Mouse (Mus musculus) hindbrain, embryonic 16.5 days (tissue): Measurements from ENCODE around the gene Slc26a5. TPM values are rescaled to one million over a fixed set of nuclear protein-coding genes. Genes with fewer than 3 reads are reported as not detected.

ENCODE experiments used
- ATAC-seq: fragments of 200-750 bp; cut with Nextera tagmentation; 2 replicates; pipeline ENCODE4 v1.8.0; 2017; ENCODE audit warnings: moderate TSS enrichment, moderate library complexity
- H3K27ac ChIP-seq: fragments of 300-500 bp; sonication (generic); 2 replicates; pipeline ENCODE4 v1.5.1; 2014; ENCODE audit warnings: low read depth, mild to moderate bottlenecking, control low read depth, low read length, moderate library complexity
- H3K27me3 ChIP-seq: fragments of 300-500 bp; sonication (generic); replicated peaks from 2 replicates; pipeline ENCODE4 v1.6.1; 2014; ENCODE audit warnings: low read length; ENCODE audit not compliant: control insufficient read depth, insufficient read depth
- H3K36me3 ChIP-seq: fragments of 300-500 bp; sonication (generic); 2 replicates; pipeline ENCODE4 v1.6.1; 2014; ENCODE audit warnings: mild to moderate bottlenecking, low read length, moderate library complexity, mixed read lengths; ENCODE audit not compliant: control insufficient read depth, insufficient read depth
- H3K4me1 ChIP-seq: fragments of 300-500 bp; sonication (generic); 2 replicates; pipeline ENCODE4 v1.6.1; 2014; ENCODE audit warnings: low read depth, low read length; ENCODE audit not compliant: control insufficient read depth, insufficient read depth
- H3K4me2 ChIP-seq: fragments of 300-500 bp; sonication (generic); 2 replicates; pipeline ENCODE4 v1.6.1; 2014; ENCODE audit warnings: mild to moderate bottlenecking, low read length, control low read depth, moderate library complexity
- H3K4me3 ChIP-seq: fragments of 300-500 bp; sonication (generic); 2 replicates; pipeline ENCODE4 v1.5.1; 2014; ENCODE audit warnings: mild to moderate bottlenecking, low read length, control low read depth, moderate library complexity
- H3K9ac ChIP-seq: fragments of 300-500 bp; sonication (generic); 2 replicates; pipeline ENCODE4 v1.6.1; 2014; ENCODE audit warnings: low read depth, mild to moderate bottlenecking, control low read depth, low read length, moderate library complexity
- H3K9me3 ChIP-seq: fragments of 300-500 bp; sonication (generic); 2 replicates; pipeline ENCODE4 v1.6.1; 2014; ENCODE audit warnings: mild to moderate bottlenecking, low read length, moderate library complexity; ENCODE audit not compliant: control insufficient read depth
- WGBS: fragments of 180-500 bp; shearing (Covaris S2); extraction: QIAGEN DNeasy Blood & Tissue Kit; methylation state at CpG from one replicate; pipeline ENCODE4 v1.1.7; 2014; 5-methylcytosine and 5-hydroxymethylcytosine counted together
- polyA plus RNA-seq: library from polyadenylated mRNA; unstranded; fragments of >200 nt; fragmentation: Nextera tagmentation; extraction: Ambion mirVana; gene quantifications from 2 replicates; pipeline ENCODE4 v1.2.1, GENCODE M21; 2015

Gene Slc26a5
- polyA plus RNA-seq, 1 experiment from 2014 or later, result 0.15 TPM

GRCm38 (mm10) chr5:21787186-21788105 is 78.0 kb downstream of the Slc26a5 start:
- Histone ChIP-seq H3K4me1 (peaks cover 30% of the 10 kb centered on the region), H3K4me3 (peak overlapping the region; percentile 97), H3K9ac (peak overlapping the region; percentile 88), H3K4me2 (peak overlapping the region; percentile 72), H3K27ac (peak overlapping the region; percentile 83), H3K9me3 (no peaks in the 10 kb centered on the region), H3K36me3 (peaks cover 9% of the 10 kb centered on the region), H3K27me3 (no peaks in the 10 kb centered on the region)
- 39% methylated on average over 11 of the region's 11 CpGs for WGBS
- ATAC-seq, result no peak

GRCm38 (mm10) chr5:21786258-21787185 is 78.9 kb downstream of the Slc26a5 start:
- no peaks in the 10 kb centered on the region for H3K9me3 ChIP-seq
- peak overlapping the region; percentile 83 for H3K27ac ChIP-seq
- H3K4me3 ChIP-seq, result peak overlapping the region; percentile 97
- H3K4me1 ChIP-seq, result peaks cover 30% of the 10 kb centered on the region
- 1% methylated on average over 49 of the region's 51 CpGs for WGBS
- H3K4me2 ChIP-seq, result peak overlapping the region; percentile 72
- H3K36me3 ChIP-seq, result peaks cover 7% of the 10 kb centered on the region
- ATAC-seq, result peak; percentile 86
- H3K9ac ChIP-seq, result peak overlapping the region; percentile 88
- no peaks in the 10 kb centered on the region for H3K27me3 ChIP-seq

- Histone ChIP-seq H3K4me3 (no peak overlapping the region), H3K4me2 (peak overlapping the region; percentile 72; the same call in 1 of the 2 replicates), H3K36me3 (peaks cover 13% of the 10 kb centered on the region), H3K9ac (no peak overlapping the region), H3K4me1 (peaks cover 30% of the 10 kb centered on the region), H3K9me3 (no peaks in the 10 kb centered on the region), H3K27ac (no peak overlapping the region), H3K27me3 (no peaks in the 10 kb centered on the region)
- no peak for ATAC-seq
- 79% methylated on average over 7 of the region's 7 CpGs for WGBS
Observed at GRCm38 (mm10) chr5:21785776-21786175, 79.6 kb downstream of the Slc26a5 start.

GRCm38 (mm10) chr5:21785053-21785452 is 80.4 kb downstream of the Slc26a5 start, which contains the start of the genes Dnajc2 and Psmc2:
Gene Dnajc2 (minus strand): TSS chr5:21785251.
Gene Psmc2 (plus strand): TSS chr5:21785283.
- H3K4me2 ChIP-seq, result peak within 1 kb of the TSS; percentile 91
- ATAC-seq, result peak; percentile 97
- under 1% methylated on average over 24 of the region's 37 CpGs for whole genome bisulfite sequencing

GRCm38 (mm10) chr5:21784161-21785052 is 81.0 kb downstream of the Slc26a5 start:
- Histone ChIP-seq H3K4me2 (peak overlapping the region; percentile 91), H3K27me3 (no peaks in the 10 kb centered on the region), H3K27ac (peak overlapping the region; percentile 81), H3K36me3 (peaks cover 25% of the 10 kb centered on the region), H3K9ac (peak overlapping the region; percentile 87), H3K4me1 (peaks cover 28% of the 10 kb centered on the region), H3K9me3 (no peaks in the 10 kb centered on the region), H3K4me3 (peak overlapping the region; percentile 97)
- peak; percentile 87 for ATAC-seq
- WGBS, result 1% methylated on average over 50 of the region's 51 CpGs

More at GRCm38 (mm10) chr5:21785053-21785452, 80.4 kb downstream of the Slc26a5 start, which contains the start of the genes Dnajc2 and Psmc2:
- Histone ChIP-seq H3K27ac (peak within 1 kb of the TSS; percentile 81), H3K36me3 (peaks cover 19% of the 10 kb centered on the region), H3K4me3 (peak within 1 kb of the TSS; percentile 97), H3K27me3 (no peaks in the 10 kb centered on the region), H3K9ac (peak within 1 kb of the TSS; percentile 87), H3K9me3 (no peaks in the 10 kb centered on the region), H3K4me1 (peaks cover 30% of the 10 kb centered on the region)

GRCm38 (mm10) chr5:21776491-21776890 is 88.9 kb downstream of the Slc26a5 start:
- H3K4me1 ChIP-seq, result no peaks in the 10 kb centered on the region
- no peak overlapping the region for H3K4me2 ChIP-seq
- H3K27me3 ChIP-seq, result no peaks in the 10 kb centered on the region
- no peak for ATAC-seq
- H3K9ac ChIP-seq, result no peak overlapping the region
- H3K4me3 ChIP-seq, result no peak overlapping the region
- H3K27ac ChIP-seq, result no peak overlapping the region
- H3K9me3 ChIP-seq, result no peaks in the 10 kb centered on the region
- peaks cover 46% of the 10 kb centered on the region for H3K36me3 ChIP-seq
- WGBS, result 93% methylated on average over 6 of the region's 6 CpGs

GRCm38 (mm10) chr5:21769841-21770240 is 95.6 kb downstream of the Slc26a5 start:
- H3K27ac ChIP-seq, result no peak overlapping the region
- no peaks in the 10 kb centered on the region for H3K4me1 ChIP-seq
- H3K9me3 ChIP-seq, result no peaks in the 10 kb centered on the region
- H3K36me3 ChIP-seq, result peaks cover 52% of the 10 kb centered on the region
- WGBS, result 95% methylated on average over 6 of the region's 6 CpGs
- no peak overlapping the region for H3K4me2 ChIP-seq
- no peaks in the 10 kb centered on the region for H3K27me3 ChIP-seq
- H3K4me3 ChIP-seq, result no peak overlapping the region
- no peak overlapping the region for H3K9ac ChIP-seq
- no peak for ATAC-seq

GRCm38 (mm10) chr5:21768506-21768905 is 96.9 kb downstream of the Slc26a5 start:
- H3K27ac ChIP-seq, result no peak overlapping the region
- H3K27me3 ChIP-seq, result no peaks in the 10 kb centered on the region
- no peak overlapping the region for H3K4me2 ChIP-seq
- no peaks in the 10 kb centered on the region for H3K9me3 ChIP-seq
- WGBS, result 89% methylated on average over 4 of the region's 4 CpGs
- peaks cover 52% of the 10 kb centered on the region for H3K36me3 ChIP-seq
- H3K4me1 ChIP-seq, result no peaks in the 10 kb centered on the region
- no peak overlapping the region for H3K4me3 ChIP-seq
- H3K9ac ChIP-seq, result no peak overlapping the region
- ATAC-seq, result no peak
